Mouse (Mus musculus) limb, embryonic 14.5 days (tissue): Measurements from ENCODE around the gene Fxn. TPM values are rescaled to one million over a fixed set of nuclear protein-coding genes. Genes with fewer than 3 reads are reported as not detected.

Source experiments
- ATAC-seq: fragments of 200-750 bp; cut with Nextera tagmentation; 2 replicates; pipeline ENCODE4 v1.8.0; 2017; ENCODE audit warnings: low read depth, moderate number of reproducible peaks, moderate TSS enrichment; ENCODE audit not compliant: low FRiP score
- DNase-seq: peaks from one replicate; pipeline ENCODE4 v3.0.0-alpha.2; 2015; ENCODE audit warnings: low spot score
- H3K27ac ChIP-seq: fragments of 300-500 bp; sonication (generic); replicated peaks from 2 replicates; pipeline ENCODE4 v1.5.1; 2014; ENCODE audit warnings: low read depth, mild to moderate bottlenecking, low read length, moderate library complexity, mixed read lengths
- H3K27me3 ChIP-seq: fragments of 300-500 bp; sonication (generic); 2 replicates; pipeline ENCODE4 v1.6.1; 2014; ENCODE audit warnings: low read length, mixed read lengths; ENCODE audit not compliant: control insufficient read depth, insufficient read depth
- H3K36me3 ChIP-seq: fragments of 300-500 bp; sonication (generic); 2 replicates; pipeline ENCODE4 v1.6.1; 2014; ENCODE audit warnings: mild to moderate bottlenecking, low read length, moderate library complexity, mixed read lengths; ENCODE audit not compliant: control insufficient read depth, insufficient read depth
- H3K4me1 ChIP-seq: fragments of 300-500 bp; sonication (generic); 2 replicates; pipeline ENCODE4 v1.6.1; 2014; ENCODE audit warnings: antibody characterized with exemption, low read length, mixed read lengths; ENCODE audit not compliant: control insufficient read depth, insufficient read depth
- H3K4me2 ChIP-seq: fragments of 300-500 bp; sonication (generic); replicated peaks from 2 replicates; pipeline ENCODE4 v1.6.1; 2014; ENCODE audit warnings: low read depth, mild to moderate bottlenecking, low read length, moderate library complexity; ENCODE audit not compliant: severe bottlenecking
- H3K4me3 ChIP-seq: fragments of 300-500 bp; sonication (generic); replicated peaks from 2 replicates; pipeline ENCODE4 v1.5.1; 2014; ENCODE audit warnings: low read length
- H3K9ac ChIP-seq: fragments of 300-500 bp; sonication (generic); 2 replicates; pipeline ENCODE4 v1.6.1; 2014; ENCODE audit warnings: mild to moderate bottlenecking, low read depth, low read length, moderate library complexity; ENCODE audit not compliant: severe bottlenecking
- H3K9me3 ChIP-seq: fragments of 300-500 bp; sonication (generic); 2 replicates; pipeline ENCODE4 v1.6.1; 2016; ENCODE audit warnings: low read length; ENCODE audit not compliant: control insufficient read depth
- POLR2A ChIP-seq: fragments of 200-500 bp; IDR thresholded peaks from 2 replicates; pipeline ENCODE4 v1.8.0; 2012; ENCODE audit warnings: inconsistent platforms, mild to moderate bottlenecking, moderate library complexity, borderline replicate concordance; ENCODE audit not compliant: insufficient read depth, insufficient read length; ENCODE audit errors: extremely low read depth
- WGBS: fragments of 180-500 bp; shearing (Covaris S2); extraction: QIAGEN DNeasy Blood & Tissue Kit; methylation state at CpG from one replicate; pipeline ENCODE4 v1.1.7; 2014; 5-methylcytosine and 5-hydroxymethylcytosine counted together
- polyA plus RNA-seq, 2 experiments: library from polyadenylated mRNA; depleted of rRNA in 1 of 2; stranded (reverse) in 1 of 2; unstranded in 1 of 2; fragments of >200 nt; fragmentation: Nextera tagmentation in 1 of 2; extraction: Ambion mirVana in 1 of 2; gene quantifications; 2 replicates each; pipeline versions ENCODE4 v1.2.1 to v1.2.3; 2012 to 2014

Gene Fxn
- polyA plus RNA-seq, 2 experiments: 24.1 to 43.5 TPM

GRCm38 (mm10) chr19:24316060-24316725 lies 35.8 kb upstream of the Fxn start:
- DNase-seq: no peak
- no peak for TF ChIP-seq POLR2A
- no peaks in the 10 kb centered on the region for H3K27me3 ChIP-seq
- no peak overlapping the region for H3K27ac ChIP-seq
- H3K4me3 ChIP-seq: no peak overlapping the region
- H3K4me2 ChIP-seq: no peak overlapping the region
- H3K9me3 ChIP-seq: no peaks in the 10 kb centered on the region
- no peak for ATAC-seq
- no peaks in the 10 kb centered on the region for H3K4me1 ChIP-seq
- 88% methylated on average over 9 of the region's 9 CpGs for WGBS
- H3K9ac ChIP-seq: no peak overlapping the region
- no peaks in the 10 kb centered on the region for H3K36me3 ChIP-seq

- Histone ChIP-seq H3K4me3 (no peak overlapping the region), H3K27ac (no peak overlapping the region), H3K36me3 (no peaks in the 10 kb centered on the region), H3K9ac (no peak overlapping the region), H3K4me2 (no peak overlapping the region), H3K4me1 (no peaks in the 10 kb centered on the region), H3K9me3 (no peaks in the 10 kb centered on the region), H3K27me3 (no peaks in the 10 kb centered on the region)
- TF ChIP-seq POLR2A: no peak
- ATAC-seq (no peak), DNase-seq (no peak)
- 90% methylated on average over 4 of the region's 4 CpGs for WGBS
Observed at GRCm38 (mm10) chr19:24315234-24315633, 34.8 kb upstream of the Fxn start.

GRCm38 (mm10) chr19:24314676-24315075 lies 34.3 kb upstream of the Fxn start:
- 93% methylated on average over 11 of the region's 11 CpGs for WGBS
- Histone ChIP-seq H3K4me1 (no peaks in the 10 kb centered on the region), H3K27me3 (no peaks in the 10 kb centered on the region), H3K9me3 (no peaks in the 10 kb centered on the region), H3K4me2 (no peak overlapping the region), H3K9ac (no peak overlapping the region), H3K36me3 (no peaks in the 10 kb centered on the region), H3K4me3 (no peak overlapping the region), H3K27ac (no peak overlapping the region)
- no peak for TF ChIP-seq POLR2A
- DNase-seq (no peak), ATAC-seq (no peak)

- Histone ChIP-seq H3K4me3 (no peak overlapping the region), H3K9ac (no peak overlapping the region), H3K27ac (no peak overlapping the region), H3K36me3 (no peaks in the 10 kb centered on the region), H3K4me1 (0 out of 2 replicates have a peak, but pooled peaks cover 5% of the 10 kb centered on the region), H3K9me3 (no peaks in the 10 kb centered on the region), H3K4me2 (no peak overlapping the region), H3K27me3 (no peaks in the 10 kb centered on the region)
- DNase-seq (no peak), ATAC-seq (no peak)
- 55% methylated on average over 12 of the region's 12 CpGs for WGBS
- no peak for TF ChIP-seq POLR2A
Observed at GRCm38 (mm10) chr19:24312556-24313342, 32.3 kb upstream of the Fxn start.

- no peaks in the 10 kb centered on the region for H3K27me3 ChIP-seq
- no peak overlapping the region for H3K27ac ChIP-seq
- H3K36me3 ChIP-seq: no peaks in the 10 kb centered on the region
- H3K4me2 ChIP-seq: no peak overlapping the region
- no peak overlapping the region for H3K9ac ChIP-seq
- no peak for TF ChIP-seq POLR2A
- H3K4me3 ChIP-seq: no peak overlapping the region
- WGBS: 87% methylated on average over 5 of the region's 5 CpGs
- no peak for DNase-seq
- no peak for ATAC-seq
- H3K9me3 ChIP-seq: no peaks in the 10 kb centered on the region
- 0 out of 2 replicates have a peak, but pooled peaks cover 5% of the 10 kb centered on the region for H3K4me1 ChIP-seq
Observed at GRCm38 (mm10) chr19:24312046-24312445, 31.6 kb upstream of the Fxn start.
